Mouse (Mus musculus): ENCODE results near the gene Carmil2.

Gene Carmil2

GRCm38 (mm10) chr8:105695080-105695780 lies 9.2 kb downstream of the Carmil2 start:
- no peak for DNase-seq (ENCODE audit: low read depth, low spot score)

GRCm38 (mm10) chr8:105697196-105697780 lies 11.2 kb downstream of the Carmil2 start:
- no peak for DNase-seq (ENCODE audit: low read depth, low spot score)

- DNase-seq (ENCODE audit: low read depth, low spot score): no peak
These were observed 12.7 kb downstream of the Carmil2 start for GRCm38 (mm10) chr8:105698734-105699133.

DNA sequence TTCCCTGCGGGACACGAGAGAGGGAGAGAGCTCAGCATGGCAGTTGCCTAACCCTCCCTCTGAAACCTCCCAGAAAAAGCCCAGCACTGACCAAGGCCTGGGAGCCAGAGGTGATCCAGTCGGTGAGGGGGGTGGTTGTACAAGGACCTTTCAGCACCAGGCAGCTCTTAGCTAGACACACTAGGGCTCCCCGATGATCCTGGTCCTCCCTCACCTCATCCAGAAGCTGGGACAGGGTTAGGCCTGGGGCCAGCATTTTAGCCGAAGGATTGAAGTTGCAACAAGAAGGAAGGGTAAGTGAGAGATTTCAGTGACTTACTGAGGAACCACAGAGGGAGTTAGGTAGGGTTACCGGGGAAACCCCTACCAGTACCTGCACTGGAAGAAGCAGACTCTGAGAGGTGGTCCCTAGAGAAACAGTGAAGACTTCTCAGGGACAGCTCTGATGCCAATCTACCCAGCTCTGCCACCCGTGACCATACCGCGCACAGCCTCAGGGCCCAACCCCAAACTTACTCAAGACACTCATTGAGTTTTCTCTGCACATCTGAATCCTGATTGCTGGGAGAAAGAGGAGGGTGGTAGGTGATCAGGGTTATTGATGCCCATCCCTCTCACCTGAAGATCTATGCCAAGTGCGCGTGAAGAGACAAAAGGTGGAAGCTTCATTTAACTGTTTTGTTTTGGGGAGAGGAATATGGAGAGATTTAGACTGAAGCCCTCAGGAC lies 13.6 kb downstream of the Carmil2 start:
- DNase-seq (ENCODE audit: low read depth, low spot score): no peak

GRCm38 (mm10) chr8:105700566-105700965 lies 14.5 kb downstream of the Carmil2 start:
- peak; percentile 39 for DNase-seq (ENCODE audit: low read depth, low spot score)

- DNase-seq (ENCODE audit: low read depth, low spot score): peak; percentile 94
These were observed 15.1 kb downstream of the Carmil2 start, which contains the start of the genes Acd and Pard6a for GRCm38 (mm10) chr8:105700966-105701824. Gene Acd, minus strand, starts transcription at chr8:105701102. Gene Pard6a, plus strand, starts transcription at chr8:105701148.

DNA sequence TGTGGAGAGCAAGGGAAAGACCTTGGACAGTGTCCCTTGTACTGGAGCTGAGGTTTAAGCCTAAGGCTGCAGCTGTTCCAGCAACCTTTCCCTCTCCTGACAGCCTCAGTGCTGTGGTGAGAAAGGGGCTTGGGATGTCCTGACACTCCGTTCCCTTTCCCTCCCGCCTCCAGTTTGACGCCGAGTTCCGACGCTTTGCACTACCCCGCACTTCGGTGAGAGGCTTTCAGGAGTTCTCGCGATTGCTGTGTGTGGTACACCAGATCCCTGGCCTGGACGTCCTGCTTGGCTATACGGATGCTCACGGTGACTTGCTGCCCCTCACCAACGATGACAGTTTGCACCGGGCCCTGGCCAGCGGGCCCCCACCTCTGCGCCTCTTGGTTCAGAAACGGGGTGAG lies 15.9 kb downstream of the Carmil2 start:
- DNase-seq (ENCODE audit: low read depth, low spot score): no peak

DNA sequence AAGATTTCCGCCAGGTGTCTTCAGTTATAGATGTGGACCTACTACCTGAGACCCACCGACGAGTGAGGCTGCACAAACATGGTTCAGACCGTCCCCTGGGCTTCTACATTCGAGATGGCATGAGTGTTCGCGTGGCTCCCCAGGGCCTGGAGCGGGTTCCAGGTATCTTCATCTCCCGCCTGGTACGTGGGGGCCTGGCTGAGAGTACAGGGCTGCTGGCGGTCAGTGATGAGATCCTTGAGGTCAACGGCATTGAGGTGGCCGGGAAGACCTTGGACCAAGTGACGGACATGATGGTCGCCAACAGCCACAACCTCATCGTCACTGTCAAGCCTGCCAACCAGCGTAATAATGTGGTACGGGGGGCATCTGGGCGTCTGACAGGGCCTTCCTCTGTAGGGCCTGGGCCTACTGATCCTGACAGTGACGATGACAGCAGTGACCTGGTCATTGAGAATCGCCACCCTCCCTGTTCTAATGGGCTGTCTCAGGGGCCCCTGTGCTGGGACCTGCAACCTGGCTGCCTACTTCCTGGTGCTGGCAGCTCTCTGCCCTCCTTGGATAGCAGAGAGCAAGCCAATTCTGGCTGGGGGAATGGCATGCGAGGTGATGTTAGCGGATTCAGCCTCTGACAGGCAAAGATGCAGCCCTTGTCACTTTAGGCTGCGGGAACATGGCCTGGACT lies 16.8 kb downstream of the Carmil2 start:
- no peak for DNase-seq (ENCODE audit: low read depth, low spot score)

DNA sequence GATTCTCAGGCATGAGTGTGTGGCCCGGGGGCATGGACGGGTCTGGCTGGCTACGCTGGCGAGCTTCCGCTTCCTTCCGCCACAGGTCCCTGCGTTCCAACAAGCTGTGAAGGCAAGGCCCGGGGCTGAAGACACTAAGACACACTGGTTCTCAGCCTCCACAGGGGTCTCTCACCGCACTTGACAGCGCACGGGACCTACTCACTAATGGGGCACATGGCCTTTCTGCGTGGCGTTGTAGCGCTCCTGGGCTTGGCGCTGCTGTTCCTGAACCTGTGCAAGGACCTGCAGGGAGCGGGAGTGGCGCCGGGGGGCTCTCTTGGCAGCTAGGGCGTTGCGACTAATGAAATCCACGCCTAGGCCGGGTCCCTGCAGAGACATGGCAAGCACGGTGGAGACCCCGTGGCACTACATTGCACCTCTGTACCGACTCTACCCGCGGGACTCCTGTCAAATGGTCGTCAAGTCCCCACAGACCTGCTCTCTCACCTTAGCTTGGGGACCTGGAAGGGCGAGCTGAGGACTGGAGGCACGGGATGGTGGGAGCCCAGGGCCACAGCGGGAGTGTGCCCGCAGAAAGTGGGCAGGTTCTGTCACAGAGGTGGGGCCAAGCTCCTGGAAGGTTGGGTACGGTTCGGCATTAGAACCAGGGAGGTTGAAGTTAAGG lies 18.2 kb downstream of the Carmil2 start:
- no peak for DNase-seq (ENCODE audit: low read depth, low spot score)

DNA sequence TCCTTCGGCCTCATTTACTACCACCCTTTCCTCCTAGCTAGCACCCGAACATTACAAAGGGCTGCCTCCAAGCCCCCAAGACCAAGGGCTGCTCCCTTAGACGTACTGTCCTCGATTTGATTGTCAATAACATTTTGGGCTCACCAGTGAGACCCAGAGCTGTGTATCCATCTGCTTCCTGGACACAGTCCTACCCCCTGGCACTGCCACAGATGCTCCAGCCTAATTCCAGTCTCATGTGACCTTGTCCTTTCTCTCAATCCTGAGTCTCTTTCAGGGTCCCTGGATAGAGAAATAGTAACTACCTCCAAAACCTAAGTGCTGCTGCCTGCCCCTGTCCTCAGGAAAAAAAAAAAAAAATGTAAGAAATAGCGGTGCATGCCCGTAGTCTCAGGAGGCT lies 18.9 kb downstream of the Carmil2 start:
- DNase-seq (ENCODE audit: low read depth, low spot score): no peak

- no peak for DNase-seq (ENCODE audit: low read depth, low spot score)
These were observed 20.4 kb downstream of the Carmil2 start for GRCm38 (mm10) chr8:105706426-105706825.

DNA sequence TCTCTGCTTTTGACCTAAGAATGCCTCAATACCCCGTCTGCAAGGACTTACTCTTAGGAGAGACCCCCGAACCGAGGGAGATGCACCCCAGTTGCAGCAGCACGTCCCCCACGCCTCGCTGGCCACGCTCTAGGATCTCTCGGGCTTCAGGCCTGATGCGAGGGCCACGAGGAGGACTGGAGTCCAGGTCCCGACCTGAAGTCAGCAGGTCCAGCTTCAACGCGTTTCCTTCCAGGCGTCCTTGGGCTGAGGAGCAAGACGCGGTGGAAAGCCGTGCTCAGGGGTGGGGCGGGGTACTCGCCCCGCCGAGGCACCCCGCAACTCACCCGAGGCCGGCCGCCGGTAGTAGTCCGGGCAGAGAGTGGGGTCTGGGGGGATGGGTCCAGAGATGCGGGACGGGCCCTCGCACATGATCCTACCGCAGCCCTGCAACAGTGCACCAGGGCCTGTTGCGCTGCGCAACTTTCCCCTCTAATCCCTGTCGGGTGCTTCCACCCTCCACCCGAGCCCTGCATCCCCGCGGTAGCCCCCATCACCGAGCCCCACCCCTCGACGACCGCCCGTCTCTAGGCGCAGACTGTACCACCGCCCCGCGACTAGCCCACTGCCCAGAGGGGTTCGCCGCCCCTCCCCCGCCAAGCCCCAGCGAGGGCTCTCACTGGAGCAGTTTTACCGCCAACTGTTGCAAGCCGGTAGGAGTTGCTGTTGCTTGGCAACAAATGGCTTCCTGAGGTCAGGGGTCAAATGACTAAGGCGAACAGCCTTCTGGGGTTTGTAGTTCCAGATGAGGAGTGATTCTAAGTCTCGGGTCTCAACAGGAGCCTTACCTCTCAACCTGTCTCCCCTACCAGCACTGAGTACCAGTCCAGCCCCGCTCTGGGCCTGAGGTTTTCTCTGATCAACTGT lies 21.7 kb downstream of the Carmil2 start, which contains the start of the genes 4933405L10Rik and Enkd1:
Gene 4933405L10Rik, plus strand, starts transcription at position 158 of the 906 bp plus-strand sequence.
Gene Enkd1, minus strand, starts transcription at position 713 of the 906 bp plus-strand sequence.
- peak; percentile 80 for DNase-seq (ENCODE audit: low read depth, low spot score)

- no peak for DNase-seq (ENCODE audit: low read depth, low spot score)
These were observed 22.6 kb downstream of the Carmil2 start for GRCm38 (mm10) chr8:105708675-105709074.

- no peak for DNase-seq (ENCODE audit: low read depth, low spot score)
These were observed 23.2 kb downstream of the Carmil2 start for GRCm38 (mm10) chr8:105709317-105709716.

- DNase-seq (ENCODE audit: low read depth, low spot score): no peak
These were observed 26.2 kb downstream of the Carmil2 start for GRCm38 (mm10) chr8:105712286-105712685.

DNA sequence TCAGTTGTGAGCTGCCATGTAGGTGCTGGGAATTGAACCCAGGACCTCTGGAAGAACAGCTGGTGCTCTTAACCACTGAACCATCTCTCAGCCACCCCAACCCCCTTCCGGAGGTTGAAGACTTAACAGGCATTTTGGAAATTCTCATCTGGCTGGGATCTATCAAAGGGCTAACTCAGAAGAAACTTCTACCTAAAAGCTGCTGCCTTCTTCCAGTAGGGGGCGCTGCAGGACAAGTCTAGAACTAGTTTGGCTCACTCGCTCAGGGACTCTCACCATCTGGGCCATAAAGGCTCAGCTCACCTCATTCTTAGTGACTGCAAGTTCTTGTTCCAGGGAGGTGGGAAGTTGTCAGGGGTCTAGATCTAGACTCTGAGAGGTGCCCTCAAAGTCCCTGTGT lies 28.1 kb downstream of the Carmil2 start:
- peak; percentile 82 for DNase-seq (ENCODE audit: low read depth, low spot score)

GRCm38 (mm10) chr8:105715042-105715441 lies 29.0 kb downstream of the Carmil2 start:
- DNase-seq (ENCODE audit: low read depth, low spot score): no peak

DNA sequence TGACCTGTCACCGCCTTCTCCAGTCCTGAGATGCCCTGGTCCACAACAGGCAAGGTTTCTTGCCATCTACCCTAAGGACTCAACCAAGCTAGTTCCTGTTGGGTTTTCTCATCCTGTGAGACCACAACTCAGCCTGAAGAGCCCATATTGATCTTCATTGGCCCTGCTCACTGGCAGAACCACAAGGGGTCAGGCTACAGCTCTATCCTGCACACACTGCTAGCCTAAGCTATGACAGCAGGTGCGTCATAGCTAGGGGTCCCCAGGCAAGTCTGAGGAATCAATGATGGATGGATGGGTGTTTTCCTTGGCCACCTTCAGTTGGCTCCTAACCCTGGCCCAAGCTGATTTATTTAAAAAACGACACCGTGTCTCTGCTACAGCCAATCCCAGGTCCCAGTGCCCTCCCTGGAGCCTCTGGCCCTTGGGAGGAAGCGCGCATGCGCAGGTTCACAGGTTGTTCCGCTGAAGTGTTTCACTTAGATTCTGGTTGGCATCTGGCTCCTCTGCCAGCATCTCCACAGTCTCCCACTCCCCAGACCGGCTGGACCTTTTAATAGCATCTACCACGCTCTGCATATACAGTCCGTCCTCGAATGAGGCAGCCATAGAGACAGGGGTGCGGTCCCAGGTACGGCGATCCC lies 30.4 kb downstream of the Carmil2 start:
- DNase-seq (ENCODE audit: low read depth, low spot score): no peak

DNA sequence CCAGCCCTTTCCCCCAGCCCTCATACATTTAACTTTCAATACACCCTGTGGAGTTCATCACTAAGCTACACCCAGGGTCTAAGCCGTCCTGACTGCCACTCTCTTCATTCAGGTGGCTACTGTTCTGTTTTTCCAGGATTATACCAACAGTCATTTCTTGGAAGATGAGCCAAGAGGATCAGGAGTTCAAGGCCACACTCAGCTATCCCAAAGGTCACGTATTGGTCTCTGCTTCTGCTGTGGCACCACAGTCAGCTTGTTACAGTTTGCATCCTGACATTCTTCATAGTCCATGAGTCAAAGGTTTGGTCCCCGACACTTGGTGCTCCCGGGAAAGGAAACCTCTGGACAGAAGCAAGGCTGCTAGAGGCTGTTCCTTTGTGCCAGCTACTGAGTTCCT lies 33.6 kb downstream of the Carmil2 start:
- no peak for DNase-seq (ENCODE audit: low read depth, low spot score)

Data from skeletal muscle tissue, adult 2 months (tissue).